Mouse (Mus musculus): ENCODE measurements around the gene Ube2m. TPM values are rescaled to one million over a fixed set of nuclear protein-coding genes. Genes with fewer than 3 reads are reported as not detected.
A peak's percentile ranks its signal among the peaks of the same experiment; 100 is the strongest.

Gene Ube2m
- polyA plus RNA-seq, 1 experiment from 2014 or later, result 67.7 TPM

DNA sequence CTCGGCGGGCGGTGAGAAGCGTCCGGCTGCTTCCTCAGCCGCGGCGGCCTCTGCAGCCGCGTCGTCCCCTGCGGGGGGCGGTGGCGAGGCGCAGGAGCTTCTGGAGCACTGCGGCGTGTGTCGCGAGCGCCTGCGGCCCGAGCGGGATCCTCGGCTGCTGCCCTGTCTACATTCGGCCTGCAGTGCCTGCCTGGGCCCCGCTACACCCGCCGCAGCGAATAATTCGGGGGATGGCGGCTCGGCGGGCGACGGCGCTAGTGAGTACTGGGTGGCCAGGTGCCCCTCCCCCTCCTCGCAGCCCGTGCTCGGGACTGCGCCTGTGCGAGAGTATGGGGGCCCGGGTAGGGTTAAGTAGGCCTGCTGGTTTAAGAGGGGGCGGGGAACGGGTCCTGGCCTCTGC, 13.3 kb downstream of the Ube2m start:
- Histone ChIP-seq H3K4me1 (replicated peaks; ENCODE audit: control insufficient read depth, insufficient read depth, low read length) (peaks cover 28% of the 10 kb centered on the region), H3K9ac (replicated peaks; ENCODE audit: low read depth, low read length) (peak overlapping the region; percentile 90), H3K36me3 (ENCODE audit: control insufficient read depth, insufficient read depth) (peaks cover 37% of the 10 kb centered on the region), H3K27me3 (replicated peaks; ENCODE audit: control insufficient read depth, insufficient read depth, low read length) (no peaks in the 10 kb centered on the region), H3K27ac (ENCODE audit: low read length) (peak overlapping the region; percentile 100), H3K4me3 (replicated peaks; ENCODE audit: low read length) (peak overlapping the region; percentile 90), H3K4me2 (ENCODE audit: low read length) (peak overlapping the region; percentile 97), H3K9me3 (ENCODE audit: control insufficient read depth, low read length) (no peaks in the 10 kb centered on the region)
- 0% methylated on average over 39 of the region's 44 CpGs for WGBS
- ATAC-seq, result peak; percentile 54

- Histone ChIP-seq H3K9ac (replicated peaks; ENCODE audit: low read depth, low read length) (peak overlapping the region; percentile 90), H3K36me3 (ENCODE audit: control insufficient read depth, insufficient read depth) (peaks cover 30% of the 10 kb centered on the region), H3K9me3 (ENCODE audit: control insufficient read depth, low read length) (no peaks in the 10 kb centered on the region), H3K4me3 (replicated peaks; ENCODE audit: low read length) (peak overlapping the region; percentile 90), H3K4me2 (ENCODE audit: low read length) (peak overlapping the region; percentile 97), H3K27ac (ENCODE audit: low read length) (peak overlapping the region; percentile 100), H3K4me1 (replicated peaks; ENCODE audit: control insufficient read depth, insufficient read depth, low read length) (peaks cover 28% of the 10 kb centered on the region), H3K27me3 (replicated peaks; ENCODE audit: control insufficient read depth, insufficient read depth, low read length) (no peaks in the 10 kb centered on the region)
- peak; percentile 89 for ATAC-seq
- under 1% methylated on average over 92 of the region's 95 CpGs for WGBS
Observed at GRCm38 (mm10) chr7:13023928-13024731, 13.9 kb downstream of the Ube2m start.

GRCm38 (mm10) chr7:13022773-13023535, 15.1 kb downstream of the Ube2m start:
- Histone ChIP-seq H3K9me3 (ENCODE audit: control insufficient read depth, low read length) (no peaks in the 10 kb centered on the region), H3K9ac (replicated peaks; ENCODE audit: low read depth, low read length) (peak overlapping the region; percentile 52), H3K27ac (ENCODE audit: low read length) (peak overlapping the region; percentile 100), H3K36me3 (ENCODE audit: control insufficient read depth, insufficient read depth) (peaks cover 18% of the 10 kb centered on the region), H3K4me2 (ENCODE audit: low read length) (peak overlapping the region; percentile 97), H3K4me3 (replicated peaks; ENCODE audit: low read length) (peak overlapping the region; percentile 90), H3K27me3 (replicated peaks; ENCODE audit: control insufficient read depth, insufficient read depth, low read length) (no peaks in the 10 kb centered on the region), H3K4me1 (replicated peaks; ENCODE audit: control insufficient read depth, insufficient read depth, low read length) (peaks cover 28% of the 10 kb centered on the region)
- WGBS, result 4% methylated on average over 31 of the region's 31 CpGs
- ATAC-seq, result peak; percentile 16

DNA sequence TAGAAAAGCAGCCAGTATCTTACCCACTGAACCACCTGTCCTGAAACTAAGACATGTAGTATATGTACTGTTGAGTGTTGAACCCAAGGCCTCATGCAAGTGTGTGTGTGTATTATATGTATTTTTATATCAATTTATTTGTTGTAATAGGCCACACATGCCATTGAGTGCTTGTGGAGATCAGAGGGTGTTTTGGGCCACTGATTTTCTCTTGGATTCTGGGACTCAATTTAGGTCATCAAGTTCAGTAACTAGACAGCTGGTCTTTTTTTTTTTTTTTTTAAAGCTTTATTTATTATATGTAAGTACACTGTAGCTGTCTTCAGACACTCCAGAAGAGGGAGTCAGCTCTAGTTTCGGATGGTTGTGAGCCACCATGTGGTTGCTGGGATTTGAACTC, 22.9 kb downstream of the Ube2m start:
- H3K4me1 ChIP-seq (replicated peaks; ENCODE audit: control insufficient read depth, insufficient read depth, low read length), result peaks cover 5% of the 10 kb centered on the region
- no peak overlapping the region for H3K4me3 ChIP-seq (replicated peaks; ENCODE audit: low read length)
- H3K9me3 ChIP-seq (ENCODE audit: control insufficient read depth, low read length), result no peaks in the 10 kb centered on the region
- H3K27ac ChIP-seq (ENCODE audit: low read length), result no peak overlapping the region
- H3K27me3 ChIP-seq (replicated peaks; ENCODE audit: control insufficient read depth, insufficient read depth, low read length), result no peaks in the 10 kb centered on the region
- ATAC-seq, result no peak
- no peak overlapping the region for H3K4me2 ChIP-seq (ENCODE audit: low read length)
- 91% methylated on average over 1 of the region's 1 CpGs for WGBS
- H3K36me3 ChIP-seq (ENCODE audit: control insufficient read depth, insufficient read depth), result no peaks in the 10 kb centered on the region
- no peak overlapping the region for H3K9ac ChIP-seq (replicated peaks; ENCODE audit: low read depth, low read length)

- H3K4me2 ChIP-seq (ENCODE audit: low read length), result no peak overlapping the region
- WGBS, result 46% methylated on average over 6 of the region's 6 CpGs
Observed at GRCm38 (mm10) chr7:13014275-13014839, 23.7 kb downstream of the Ube2m start.

DNA sequence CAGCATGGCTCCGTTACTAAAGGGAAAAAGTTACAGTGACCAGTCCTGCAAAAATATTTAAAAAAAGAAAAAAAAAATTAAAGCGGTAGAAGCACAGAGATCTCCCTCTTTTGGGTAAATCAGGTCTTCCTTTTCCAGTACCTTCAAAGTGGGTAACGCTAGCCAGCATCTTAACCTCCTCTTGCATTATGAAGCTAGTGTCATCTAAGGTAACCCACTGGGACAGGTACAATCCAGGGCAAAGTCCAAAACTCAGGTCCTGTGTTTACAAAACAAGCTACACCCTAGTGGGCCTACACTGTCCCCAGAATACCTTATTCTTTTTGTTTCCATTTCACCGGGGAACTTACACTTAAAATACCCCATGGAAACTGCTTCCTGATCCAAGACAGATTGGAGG, 24.4 kb downstream of the Ube2m start:
- Histone ChIP-seq H3K9ac (replicated peaks; ENCODE audit: low read depth, low read length) (no peak overlapping the region), H3K4me2 (ENCODE audit: low read length) (no peak overlapping the region), H3K9me3 (ENCODE audit: control insufficient read depth, low read length) (no peaks in the 10 kb centered on the region), H3K36me3 (ENCODE audit: control insufficient read depth, insufficient read depth) (no peaks in the 10 kb centered on the region), H3K27me3 (replicated peaks; ENCODE audit: control insufficient read depth, insufficient read depth, low read length) (no peaks in the 10 kb centered on the region), H3K4me3 (replicated peaks; ENCODE audit: low read length) (no peak overlapping the region), H3K27ac (ENCODE audit: low read length) (no peak overlapping the region), H3K4me1 (replicated peaks; ENCODE audit: control insufficient read depth, insufficient read depth, low read length) (peaks cover 10% of the 10 kb centered on the region)
- no peak for ATAC-seq
- WGBS, result 60% methylated on average over 4 of the region's 4 CpGs

More at GRCm38 (mm10) chr7:13014275-13014839, 23.7 kb downstream of the Ube2m start:
- H3K27me3 ChIP-seq (replicated peaks; ENCODE audit: control insufficient read depth, insufficient read depth, low read length), result no peaks in the 10 kb centered on the region
- H3K4me3 ChIP-seq (replicated peaks; ENCODE audit: low read length), result no peak overlapping the region
- peaks cover 7% of the 10 kb centered on the region for H3K4me1 ChIP-seq (replicated peaks; ENCODE audit: control insufficient read depth, insufficient read depth, low read length)
- H3K27ac ChIP-seq (ENCODE audit: low read length), result no peak overlapping the region
- no peaks in the 10 kb centered on the region for H3K9me3 ChIP-seq (ENCODE audit: control insufficient read depth, low read length)
- no peak overlapping the region for H3K9ac ChIP-seq (replicated peaks; ENCODE audit: low read depth, low read length)
- no peak for ATAC-seq
- no peaks in the 10 kb centered on the region for H3K36me3 ChIP-seq (ENCODE audit: control insufficient read depth, insufficient read depth)

DNA sequence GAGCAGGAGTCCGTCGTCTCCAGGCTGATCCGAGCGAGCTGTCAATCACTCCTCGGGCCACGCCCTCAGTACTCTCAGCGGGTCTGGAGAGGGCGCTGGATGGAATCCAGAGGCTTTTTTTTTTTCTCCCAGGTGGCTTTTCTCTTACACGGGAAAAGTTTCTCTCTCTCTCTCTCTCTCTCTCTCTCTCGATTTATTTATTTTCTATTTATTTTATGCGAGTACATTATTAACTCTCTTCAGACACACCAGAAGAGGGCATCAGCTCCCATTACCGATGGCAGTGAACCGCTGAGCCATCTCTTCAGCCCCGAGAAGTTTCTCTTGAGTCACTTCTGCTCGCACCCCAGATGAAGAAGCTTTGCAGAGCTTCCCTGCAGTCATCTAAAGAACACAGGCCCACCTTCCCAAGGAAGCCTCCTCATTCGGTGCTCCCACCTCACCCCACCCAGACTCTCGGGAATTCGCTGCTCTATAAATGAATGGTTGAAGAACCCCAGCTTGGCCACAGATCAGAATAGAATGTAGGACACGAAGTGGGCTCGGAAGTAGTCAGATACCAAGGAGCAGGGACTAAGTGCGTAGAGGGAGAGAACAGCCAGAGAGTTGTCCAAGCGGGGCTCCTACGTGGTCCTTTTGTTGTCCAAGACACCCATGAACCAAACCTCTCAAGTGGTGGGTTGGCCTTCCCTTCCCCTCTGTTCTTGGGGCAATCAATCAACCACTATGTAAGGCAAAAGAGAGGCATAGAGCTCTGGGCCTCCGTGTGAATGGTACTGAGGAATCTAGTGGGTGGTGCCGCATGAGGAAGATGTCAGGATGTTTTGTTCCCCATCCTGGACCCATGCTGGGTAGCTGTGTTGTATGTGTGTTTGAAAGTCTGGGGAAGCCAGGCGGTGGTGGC, 27.8 kb downstream of the Ube2m start, which contains the start of gene Zbtb45:
Gene Zbtb45, minus strand, starts transcription at position 30 of the 904 bp plus-strand sequence.
- H3K9ac ChIP-seq (replicated peaks; ENCODE audit: low read depth, low read length), result peak within 1 kb of the TSS; percentile 59
- peak within 1 kb of the TSS; percentile 85 for H3K27ac ChIP-seq (ENCODE audit: low read length)
- peaks cover 21% of the 10 kb centered on the region for H3K4me1 ChIP-seq (replicated peaks; ENCODE audit: control insufficient read depth, insufficient read depth, low read length)
- peak within 1 kb of the TSS; percentile 49 for H3K4me3 ChIP-seq (replicated peaks; ENCODE audit: low read length)
- no peaks in the 10 kb centered on the region for H3K27me3 ChIP-seq (replicated peaks; ENCODE audit: control insufficient read depth, insufficient read depth, low read length)
- no peaks in the 10 kb centered on the region for H3K9me3 ChIP-seq (ENCODE audit: control insufficient read depth, low read length)
- H3K36me3 ChIP-seq (ENCODE audit: control insufficient read depth, insufficient read depth), result no peaks in the 10 kb centered on the region
- no peak for ATAC-seq
- H3K4me2 ChIP-seq (ENCODE audit: low read length), result peak within 1 kb of the TSS; percentile 59
- 11% methylated on average over 26 of the region's 26 CpGs for WGBS

- peak; percentile 89 for ATAC-seq
- WGBS, result under 1% methylated on average over 42 of the region's 42 CpGs
Observed at GRCm38 (mm10) chr7:13009143-13010004, 28.7 kb downstream of the Ube2m start.

More at GRCm38 (mm10) chr7:13009143-13010004, 28.7 kb downstream of the Ube2m start:
- peak overlapping the region; percentile 59 for H3K4me2 ChIP-seq (ENCODE audit: low read length)
- H3K36me3 ChIP-seq (ENCODE audit: control insufficient read depth, insufficient read depth), result 0 out of 2 replicates have a peak, but pooled peaks cover 4% of the 10 kb centered on the region
- H3K9ac ChIP-seq (replicated peaks; ENCODE audit: low read depth, low read length), result peak overlapping the region; percentile 59
- H3K9me3 ChIP-seq (ENCODE audit: control insufficient read depth, low read length), result no peaks in the 10 kb centered on the region
- peaks cover 21% of the 10 kb centered on the region for H3K4me1 ChIP-seq (replicated peaks; ENCODE audit: control insufficient read depth, insufficient read depth, low read length)
- peak overlapping the region; percentile 49 for H3K4me3 ChIP-seq (replicated peaks; ENCODE audit: low read length)
- peak overlapping the region; percentile 85 for H3K27ac ChIP-seq (ENCODE audit: low read length)
- no peaks in the 10 kb centered on the region for H3K27me3 ChIP-seq (replicated peaks; ENCODE audit: control insufficient read depth, insufficient read depth, low read length)

Measured in forebrain, embryonic 16.5 days (tissue).